In the genomic region with DNA sequence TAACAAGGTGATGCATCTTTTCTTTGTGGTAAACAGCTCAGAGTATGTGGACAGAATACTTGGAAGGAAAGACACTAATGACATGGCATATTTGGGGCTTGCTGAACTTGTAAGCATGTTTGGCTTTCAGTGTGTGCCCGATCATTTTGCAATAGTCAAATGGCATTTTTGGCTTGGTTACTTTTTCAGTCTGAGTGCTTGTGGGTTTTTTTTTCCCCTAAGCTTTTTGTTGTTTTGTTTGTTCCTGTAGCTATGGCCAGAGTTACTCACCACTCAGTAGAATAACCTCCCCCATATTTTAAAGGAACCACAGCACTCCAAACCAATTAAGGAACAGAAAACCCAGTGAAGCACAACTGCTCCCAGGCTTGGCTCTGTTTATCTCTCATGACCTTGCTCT, we compare ENCODE assay signal across 14 mouse cellular contexts.
DNase-seq lines count a peak whose midpoint lies in the region; ATAC-seq and TF ChIP-seq lines count a peak whose summit lies in the region.
"Had no signal": no experiment of that assay in that cellular context is flagged by ENCODE, and none has a peak within 500 bp of the region (broad histone marks: within the 10 kb centered on the region; RNA-seq: fewer than 3 reads in every experiment).

No protein-coding gene starts in this region.

- H3K27me3 ChIP-seq in liver, adult 2 months (ENCODE audit: control insufficient read depth, insufficient read depth, low read length): no peaks in the 10 kb centered on the region
- no peaks in the 10 kb centered on the region for H3K27me3 ChIP-seq in liver, embryonic 11.5 days (replicated peaks; ENCODE audit: control insufficient read depth, insufficient read depth, low read length)
- H3K27me3 ChIP-seq: embryonic facial prominence, embryonic 15.5 days; midbrain, embryonic 13.5 days; neural tube, embryonic 12.5 days had no signal

- WGBS in liver, adult 2 months: 11% methylated on average over 1 of the region's 1 CpGs
- WGBS in liver, embryonic 11.5 days: 82% methylated on average over 1 of the region's 1 CpGs

- peak; percentile 45 to 76 for DNase-seq in adrenal gland, adult (ENCODE audit: inconsistent age in 2 of 2, low spot score in 1 of 2)
- no peak for DNase-seq in adrenal gland, postnatal 4 days (ENCODE audit: low spot score in 2 of 2)
- peak; percentile 100 for DNase-seq in liver, adult 2 months (ENCODE audit: extremely low read depth, low read depth, low spot score)
- no peak for DNase-seq in liver, embryonic 11.5 days (ENCODE audit: low spot score)
- no peak for DNase-seq in cerebellum, postnatal 36 days
- DNase-seq: retina, postnatal 1 day; thymus, adult 18-20 months had no signal

- no peak overlapping the region for H3K9ac ChIP-seq in liver, adult 2 months (ENCODE audit: low read depth, low read length)
- no peak overlapping the region for H3K9ac ChIP-seq in liver, embryonic 11.5 days (ENCODE audit: low read depth, low read length)
- H3K9ac ChIP-seq: embryonic facial prominence, embryonic 15.5 days; midbrain, embryonic 13.5 days; neural tube, embryonic 12.5 days had no signal

- peaks cover 5% of the 10 kb centered on the region; the same call in 1 of the 2 replicates for H3K4me1 ChIP-seq in liver, adult 2 months (ENCODE audit: control insufficient read depth, insufficient read depth, low read length)
- no peaks in the 10 kb centered on the region for H3K4me1 ChIP-seq in liver, embryonic 11.5 days (replicated peaks; ENCODE audit: control insufficient read depth, insufficient read depth, low read length)
- H3K4me1 ChIP-seq: embryonic facial prominence, embryonic 15.5 days; midbrain, embryonic 13.5 days; neural tube, embryonic 12.5 days had no signal

- H3K4me3 ChIP-seq in liver, adult 2 months (ENCODE audit: insufficient read depth, low read depth, low read length): no peak overlapping the region
- no peak overlapping the region for H3K4me3 ChIP-seq in liver, embryonic 11.5 days (ENCODE audit: low read depth, low read length)
- H3K4me3 ChIP-seq: embryonic facial prominence, embryonic 15.5 days; midbrain, embryonic 13.5 days; neural tube, embryonic 12.5 days had no signal

- no peak for TF ChIP-seq POLR2A in liver, adult 2 months (IDR thresholded peaks at IDR 0.05; ENCODE audit: extremely low read depth, insufficient read depth, low read length)

- no peaks in the 10 kb centered on the region for H3K79me2 ChIP-seq in liver, adult 2 months (ENCODE audit: control insufficient read depth, insufficient read depth, low read length)

- no peak for TF ChIP-seq CTCF in liver, adult 2 months (IDR thresholded peaks at IDR 0.05; ENCODE audit: low read depth, low read length)

- no peaks in the 10 kb centered on the region for H3K9me3 ChIP-seq in liver, embryonic 11.5 days (ENCODE audit: control insufficient read depth, low read length)
- H3K9me3 ChIP-seq: embryonic facial prominence, embryonic 15.5 days; midbrain, embryonic 13.5 days; neural tube, embryonic 12.5 days had no signal

- no peak overlapping the region for H3K4me2 ChIP-seq in liver, embryonic 11.5 days
- H3K4me2 ChIP-seq: embryonic facial prominence, embryonic 15.5 days; midbrain, embryonic 13.5 days; neural tube, embryonic 12.5 days had no signal

- ATAC-seq in liver, embryonic 11.5 days (replicated peaks; ENCODE audit: low FRiP score): no peak
- ATAC-seq in common myeloid progenitor, adult 5-6 weeks (replicated peaks; ENCODE audit: low read depth, poor library complexity, severe bottlenecking): peak; percentile 78
- ATAC-seq in monocyte, adult 5-6 weeks (replicated peaks; ENCODE audit: insufficient number of reproducible peaks, low FRiP score, low TSS enrichment, poor library complexity, severe bottlenecking): peak; percentile 74
- ATAC-seq in frontal cortex, adult (ENCODE audit: low TSS enrichment): no peak
- ATAC-seq: midbrain, embryonic 13.5 days had no signal

- H3K36me3 ChIP-seq in liver, adult 2 months (ENCODE audit: control insufficient read depth, insufficient read depth, low read length): no peaks in the 10 kb centered on the region
- H3K36me3 ChIP-seq in liver, embryonic 11.5 days (ENCODE audit: control insufficient read depth, insufficient read depth, low read length): no peaks in the 10 kb centered on the region
- H3K36me3 ChIP-seq: embryonic facial prominence, embryonic 15.5 days; G1E; midbrain, embryonic 13.5 days; neural tube, embryonic 12.5 days had no signal

- H3K27ac ChIP-seq in liver, adult 2 months (replicated peaks; ENCODE audit: insufficient read depth, low read depth, low read length): peak overlapping the region; percentile 92
- H3K27ac ChIP-seq in liver, embryonic 11.5 days (ENCODE audit: low read depth, low read length): no peak overlapping the region
- H3K27ac ChIP-seq: embryonic facial prominence, embryonic 15.5 days; midbrain, embryonic 13.5 days; neural tube, embryonic 12.5 days had no signal

Comparison
In these comparisons a context has a peak if more than half of its experiments do, and no peak if none do; other contexts are left out.
1. DNase-seq: peak in adrenal gland, adult (2 of 2) and liver, adult 2 months (single experiment); none in adrenal gland, postnatal 4 days (0 of 2), liver, embryonic 11.5 days (single experiment) and cerebellum, postnatal 36 days (0 of 2).
2. ATAC-seq: peak in common myeloid progenitor, adult 5-6 weeks (single experiment) and monocyte, adult 5-6 weeks (single experiment); none in liver, embryonic 11.5 days (single experiment) and frontal cortex, adult (single experiment).